Mouse (Mus musculus) hematopoietic stem cell, adult 5-6 weeks (primary cell): ENCODE measurements around the gene Tmem132c. TPM values are rescaled to one million over a fixed set of nuclear protein-coding genes. Genes with fewer than 3 reads are reported as not detected.

Experiments used
- ATAC-seq, 2 experiments: fragments of 125-278 bp in 1 of 2; replicated peaks in 1 of 2; 2 replicates each; pipeline ENCODE4 v1.8.0; 2016 to 2017; ENCODE audit warnings: inconsistent platforms in 2 of 2, mild to moderate bottlenecking in 2 of 2, moderate number of reproducible peaks in 2 of 2, low read depth in 1 of 2, moderate TSS enrichment in 1 of 2; ENCODE audit not compliant: low FRiP score in 2 of 2, poor library complexity in 2 of 2, severe bottlenecking in 2 of 2, insufficient read depth in 1 of 2, low TSS enrichment in 1 of 2
- total RNA-seq: library from RNA; stranded (forward); fragments of 172-1452, 232-1000 nt; gene quantifications from 2 replicates; pipeline ENCODE4 v1.2.3, GENCODE M21; 2017

Tmem132c gene
- total RNA-seq, 1 experiment from 2014 or later, result not detected

DNA sequence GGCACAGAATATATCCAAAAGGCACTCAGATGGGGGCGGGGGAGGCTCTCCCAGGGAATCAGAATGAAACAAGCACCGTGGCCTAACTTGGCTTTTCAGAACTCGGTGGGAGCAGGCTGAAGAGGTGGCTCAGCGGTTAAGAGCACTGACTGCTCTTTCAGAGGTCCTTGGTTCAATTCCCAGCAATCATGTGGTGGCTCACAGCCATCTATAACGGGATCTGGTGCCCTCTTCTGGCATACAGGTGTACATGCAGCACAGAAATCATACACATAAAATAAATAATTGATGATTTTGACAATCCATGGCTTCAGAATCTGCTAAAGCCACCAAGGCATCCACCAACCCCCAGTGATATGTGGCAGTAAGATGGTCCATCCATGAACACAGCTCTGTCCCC is 20.5 kb downstream of the Tmem132c start:
- no peak for ATAC-seq

DNA sequence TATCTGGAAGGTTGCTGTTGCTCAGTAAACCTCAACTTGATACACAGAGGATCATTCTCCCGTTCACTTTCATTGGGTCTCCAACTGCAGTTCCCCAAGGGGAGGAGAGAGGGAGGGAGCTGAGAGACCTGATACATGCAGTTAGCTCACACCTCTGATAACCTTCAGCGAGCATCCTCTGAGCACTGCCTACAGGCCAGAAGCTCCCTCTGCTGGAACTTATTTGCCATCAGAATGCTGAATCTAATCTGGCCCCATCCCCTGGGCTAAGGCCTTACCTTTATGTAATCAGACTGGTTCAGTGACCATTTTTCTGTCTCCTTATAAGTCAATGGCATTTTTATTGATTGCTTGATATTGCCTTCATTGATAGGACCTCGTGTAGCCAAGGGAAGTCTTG is 29.5 kb downstream of the Tmem132c start:
- no peak for ATAC-seq

DNA sequence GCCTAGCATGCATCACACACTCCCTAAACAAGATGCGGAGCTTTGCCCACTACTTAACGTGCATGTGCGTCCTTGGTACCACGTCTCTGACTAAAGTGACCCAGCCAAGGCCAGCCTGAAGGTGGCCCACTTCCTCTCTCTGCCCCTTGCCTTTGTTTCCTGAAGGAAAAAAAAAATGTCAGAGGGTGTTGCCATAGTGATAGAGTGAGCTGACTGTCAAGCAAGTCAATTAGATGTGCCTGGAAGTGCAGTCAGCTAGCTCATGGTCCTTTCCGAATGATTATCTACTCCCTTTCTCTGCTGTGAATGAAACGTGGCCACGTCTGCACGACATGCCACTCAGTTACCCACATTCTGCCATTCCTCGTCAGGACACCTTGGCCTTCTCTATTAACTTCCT is 37.9 kb downstream of the Tmem132c start:
- ATAC-seq, result no peak

DNA sequence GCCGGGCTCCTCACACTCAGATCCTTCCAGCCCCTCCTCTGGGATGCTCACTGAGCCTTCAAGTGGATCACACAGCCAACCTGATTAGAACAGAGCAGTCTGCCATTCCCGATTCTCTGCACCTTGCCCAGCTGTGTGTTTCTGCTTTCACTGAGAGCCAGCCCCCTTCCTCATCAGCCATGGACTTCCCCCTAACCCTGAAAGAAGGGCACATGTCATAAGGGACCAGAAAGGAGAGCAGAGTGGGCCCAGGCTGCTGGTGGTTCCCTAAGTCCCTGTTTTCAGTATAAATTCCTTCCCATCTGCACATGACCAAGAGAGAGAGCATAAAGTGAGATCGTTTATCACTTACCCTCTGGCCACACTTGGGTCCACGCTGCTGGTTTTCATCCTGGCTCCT is 39.6 kb downstream of the Tmem132c start:
- ATAC-seq, result no peak

DNA sequence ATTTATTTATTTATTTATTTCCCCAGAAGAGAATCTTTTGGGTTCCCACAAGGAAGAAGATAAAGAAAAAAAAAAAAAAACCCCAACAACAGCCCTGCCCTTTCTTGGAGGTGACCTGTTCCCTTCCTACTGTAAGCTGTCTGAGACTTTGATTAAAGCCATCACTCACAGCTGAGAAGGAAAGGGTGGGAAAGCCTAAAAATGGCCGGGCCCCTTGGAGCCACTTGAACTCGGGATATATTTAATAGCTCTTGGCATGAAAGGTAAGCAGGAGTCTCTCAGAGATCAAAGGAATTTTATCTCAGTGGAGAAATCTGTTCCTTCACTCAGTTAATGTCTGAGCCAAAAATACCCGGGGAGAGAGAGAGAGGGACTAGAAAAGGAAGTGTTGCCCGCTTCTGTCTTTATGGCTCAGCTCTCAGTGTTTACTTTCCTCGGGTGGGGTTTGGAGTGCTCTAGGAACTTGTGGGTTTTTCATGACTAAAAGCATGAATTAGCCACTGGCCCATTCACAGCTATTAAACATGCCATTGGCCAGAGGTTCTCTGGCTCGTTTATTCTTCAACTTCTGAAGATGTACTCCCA is 41.0 kb downstream of the Tmem132c start:
- ATAC-seq, result no peak

DNA sequence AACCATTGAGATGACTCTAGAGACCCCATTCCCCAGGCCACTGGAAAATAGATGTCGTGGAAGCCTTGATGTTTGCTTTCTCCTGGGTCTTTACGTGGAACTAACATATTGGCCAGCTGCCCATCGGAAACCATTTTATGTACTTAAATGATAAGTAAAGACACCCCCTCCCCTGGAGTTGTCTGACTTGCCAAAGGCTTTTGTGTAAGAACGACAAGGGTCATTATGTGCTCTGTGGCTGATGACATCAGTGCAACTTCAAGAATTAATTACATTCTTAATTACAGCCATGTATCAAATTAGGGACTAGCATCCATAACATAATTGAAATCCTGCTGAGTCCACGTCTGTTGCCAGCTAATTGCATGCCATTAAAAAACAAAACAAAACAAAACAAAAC is 45.3 kb downstream of the Tmem132c start:
- ATAC-seq, result no peak

DNA sequence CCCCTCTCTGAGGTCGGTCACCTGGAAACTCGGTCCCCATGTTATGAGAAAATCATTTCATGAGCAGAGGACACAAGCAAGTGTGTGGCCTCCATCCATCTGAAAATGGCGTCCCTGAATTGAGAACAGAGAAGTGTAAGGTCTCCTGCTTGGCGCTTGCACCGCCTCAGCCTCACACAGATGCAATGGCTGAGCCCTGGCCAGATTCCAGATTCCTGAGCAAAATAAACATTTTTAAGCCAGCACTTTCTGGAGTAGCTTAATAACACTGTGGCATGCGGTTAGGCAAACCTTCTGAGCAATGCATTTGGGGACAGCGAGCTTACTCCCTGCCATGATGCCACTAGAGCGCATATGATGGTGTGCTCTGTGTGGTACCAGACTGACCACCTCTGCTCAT is 48.1 kb downstream of the Tmem132c start:
- ATAC-seq, result no peak

DNA sequence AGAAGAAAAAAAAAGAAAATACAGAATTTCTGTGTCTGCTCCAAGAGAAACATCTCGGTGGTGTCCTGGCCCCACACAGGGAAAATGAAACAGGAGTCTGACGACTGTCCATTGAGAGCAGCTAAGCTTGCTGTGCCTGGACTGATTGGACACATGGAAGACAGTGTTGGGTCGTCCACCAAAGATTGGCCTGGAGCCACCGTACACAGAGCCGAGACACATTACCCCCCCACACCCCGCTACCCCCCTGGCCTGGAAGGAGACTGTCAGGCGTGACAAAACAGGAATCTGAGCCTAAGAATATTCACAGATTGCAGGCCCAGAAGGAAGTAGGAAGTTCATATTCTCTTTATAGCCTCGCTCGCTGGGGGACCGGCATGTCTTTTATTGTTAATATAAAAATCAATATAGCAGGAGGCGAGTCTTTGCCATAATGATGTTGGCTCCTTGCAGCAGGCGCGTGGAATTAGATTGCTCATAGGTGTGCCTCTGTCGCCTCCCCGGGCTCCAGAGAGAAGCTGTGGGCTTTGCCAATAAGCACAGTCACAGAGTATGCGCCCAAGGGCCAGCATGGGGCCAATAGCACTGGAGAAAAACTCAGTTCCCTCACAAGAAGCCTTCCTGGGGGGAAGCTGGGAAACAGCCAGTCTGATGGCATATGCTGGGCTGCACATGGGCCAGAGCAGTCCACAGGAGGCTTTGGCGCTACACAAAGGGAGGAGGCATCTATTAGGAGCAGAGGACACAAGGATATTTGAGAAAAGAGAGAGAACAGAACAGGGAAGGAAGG is 49.0 kb downstream of the Tmem132c start:
- no peak for ATAC-seq

DNA sequence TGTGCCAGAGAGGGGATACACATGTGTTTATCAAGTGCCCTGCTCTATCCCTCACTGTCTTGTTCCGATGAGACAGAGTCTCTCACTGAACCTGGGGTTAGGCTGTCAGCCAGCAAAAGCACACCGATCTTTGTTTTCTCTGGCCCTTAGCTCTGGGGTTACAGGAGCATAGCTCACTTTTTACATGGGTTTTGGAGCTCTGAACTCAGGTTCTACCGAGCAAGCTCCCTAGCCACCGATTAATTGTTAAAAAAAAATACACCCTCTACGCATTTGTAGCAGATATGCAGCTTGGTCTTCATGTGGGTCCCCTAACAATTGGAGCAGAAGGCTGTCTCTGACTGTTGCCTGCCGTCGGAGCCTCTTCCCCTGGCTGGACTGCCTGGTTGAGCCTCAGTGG is 50.0 kb downstream of the Tmem132c start:
- no peak for ATAC-seq

DNA sequence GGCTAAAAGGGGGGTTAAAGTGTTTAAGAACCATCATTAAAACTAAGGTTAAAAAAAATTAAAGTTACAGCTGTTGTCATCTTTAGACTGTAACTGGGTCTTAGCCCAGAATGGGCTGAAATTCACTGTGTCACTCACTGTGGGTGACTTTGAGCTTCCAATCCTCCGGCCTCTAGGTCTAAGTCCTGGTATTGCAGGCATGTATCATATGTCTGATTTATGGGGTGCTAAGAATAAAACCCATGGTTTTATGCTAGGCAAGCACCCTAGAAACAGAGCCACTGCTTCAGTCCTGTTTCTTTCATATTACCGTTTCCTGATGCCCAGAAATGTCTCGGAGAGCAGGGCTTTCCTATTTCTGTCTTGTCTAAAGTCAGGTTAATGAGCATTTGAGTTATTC is 52.1 kb downstream of the Tmem132c start:
- ATAC-seq, result no peak

DNA sequence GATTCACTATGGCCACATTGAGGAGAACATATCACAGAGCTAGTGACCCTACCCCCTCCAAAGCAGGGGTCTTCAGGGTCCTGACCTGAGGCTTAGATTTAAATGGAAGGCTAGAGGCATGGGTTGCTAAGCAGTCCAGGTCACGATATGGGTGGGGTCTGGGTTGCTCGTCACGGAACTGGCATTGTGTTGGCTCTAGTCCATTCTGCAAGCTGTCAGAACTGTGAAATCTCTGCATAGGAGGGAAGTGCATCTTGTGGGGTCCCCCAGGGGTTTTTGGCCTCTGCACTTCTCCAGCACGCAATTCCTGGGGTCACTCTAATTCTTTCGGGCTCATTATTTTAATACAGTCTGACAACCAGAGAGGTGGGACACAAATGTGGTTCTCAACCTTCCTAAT is 55.9 kb downstream of the Tmem132c start:
- ATAC-seq, result no peak

DNA sequence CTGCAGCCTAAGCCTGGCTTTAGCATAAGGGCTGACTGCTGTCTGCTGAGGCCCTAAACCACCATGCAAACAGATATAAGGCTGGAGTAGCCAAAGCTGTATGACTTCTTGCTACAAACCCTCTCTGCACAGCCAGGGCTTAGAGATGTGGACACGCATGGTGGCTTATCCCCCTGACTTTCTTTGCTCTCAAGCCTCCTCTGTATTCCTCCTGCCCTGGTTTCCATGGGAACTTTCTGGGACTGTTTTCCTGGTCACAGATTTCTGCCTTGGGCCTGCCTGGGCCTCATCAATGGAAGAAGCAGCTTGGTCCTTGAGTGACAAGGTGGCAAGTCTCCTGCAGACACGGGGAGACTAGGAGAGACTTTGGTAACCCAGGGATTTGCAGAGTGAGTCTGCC is 56.5 kb downstream of the Tmem132c start:
- no peak for ATAC-seq

DNA sequence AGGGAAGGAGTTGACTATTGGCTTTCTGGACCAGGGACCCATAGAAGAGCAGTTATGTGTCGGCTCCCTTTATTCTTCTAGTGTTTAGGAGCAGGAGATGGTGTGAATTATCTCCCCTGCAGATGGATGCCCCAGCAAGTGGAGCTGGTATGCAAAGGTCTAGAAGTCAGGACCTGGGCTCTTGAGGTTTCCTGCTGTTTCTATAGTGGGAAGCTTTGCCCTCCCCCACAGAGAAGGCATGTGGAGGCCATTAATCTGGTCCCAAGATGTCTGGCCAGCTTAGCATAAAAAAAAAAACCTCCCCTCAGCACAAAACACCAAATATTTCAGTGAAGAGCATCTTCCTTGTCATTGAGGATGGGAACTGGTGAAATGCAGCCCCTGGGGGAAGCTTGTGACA is 57.4 kb downstream of the Tmem132c start:
- ATAC-seq, result no peak

DNA sequence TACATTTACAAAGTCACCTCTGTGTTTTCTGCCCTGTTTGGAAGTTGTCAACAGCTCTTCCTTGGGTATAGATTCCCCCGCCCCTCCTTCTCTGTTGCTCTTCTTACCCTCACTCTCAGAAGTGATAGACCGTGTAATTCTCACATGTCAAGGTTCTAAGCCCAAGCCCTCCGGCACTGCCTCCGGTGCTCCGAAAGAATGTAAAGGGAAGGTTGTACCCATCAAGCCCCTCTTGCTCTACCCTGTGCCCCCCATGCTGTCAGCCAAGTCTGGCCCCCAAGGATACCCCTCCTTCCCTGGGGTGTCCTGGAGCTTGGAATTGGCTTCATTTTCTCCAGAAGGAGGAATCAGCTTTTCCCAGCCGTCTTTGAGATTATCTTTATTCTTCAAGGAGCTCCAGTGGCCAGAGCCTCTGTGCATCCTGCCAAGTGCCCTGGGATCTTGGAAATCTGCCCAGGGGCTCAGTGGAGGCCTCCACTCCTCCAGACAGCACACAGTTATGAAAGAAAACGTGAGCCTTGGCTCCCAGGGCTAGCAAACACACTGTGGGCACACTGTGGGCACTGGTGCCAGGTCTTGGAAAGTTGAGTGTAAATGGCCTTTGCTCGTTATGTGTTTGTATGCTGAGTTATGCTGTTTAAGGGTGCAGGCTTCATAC is 59.1 kb downstream of the Tmem132c start:
- ATAC-seq, result no peak

DNA sequence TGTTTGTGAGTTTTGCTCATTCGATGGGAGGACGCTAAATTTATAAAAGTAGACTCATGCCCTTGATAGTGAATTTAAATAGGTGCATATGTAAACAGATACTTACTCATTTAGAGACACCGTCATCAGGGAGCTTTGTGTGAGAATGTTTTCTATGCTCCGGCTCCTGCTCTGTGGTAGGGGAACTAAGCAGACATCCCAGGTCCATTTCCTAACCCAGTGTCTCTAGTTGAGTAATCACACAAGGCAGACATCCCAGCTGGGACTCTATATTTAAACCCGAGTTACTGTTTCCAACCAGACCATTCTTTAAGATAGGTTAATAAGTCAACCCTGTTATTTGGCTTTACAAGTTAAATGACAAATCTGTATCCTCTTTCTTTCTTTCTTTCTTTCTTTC is 63.7 kb downstream of the Tmem132c start:
- no peak for ATAC-seq

DNA sequence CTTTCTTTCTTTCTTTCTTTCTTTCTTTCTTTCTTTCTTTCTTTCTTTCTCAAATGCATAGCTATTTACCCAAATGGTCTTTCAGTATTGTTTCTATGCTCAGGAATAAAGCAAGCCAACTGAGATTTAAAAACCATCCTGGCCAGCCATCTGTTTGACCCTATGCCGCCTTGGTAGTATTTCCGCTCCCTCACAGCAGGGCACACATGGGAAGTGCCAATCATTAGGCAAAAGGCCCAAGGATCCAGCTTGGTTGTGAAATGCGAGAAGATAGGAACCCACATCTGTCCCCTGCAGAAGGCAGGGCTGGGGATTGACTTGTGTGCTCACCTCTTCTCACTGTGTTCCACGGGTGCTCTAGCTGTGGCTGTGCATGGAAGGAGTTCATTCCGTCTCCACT is 64.1 kb downstream of the Tmem132c start:
- no peak for ATAC-seq

DNA sequence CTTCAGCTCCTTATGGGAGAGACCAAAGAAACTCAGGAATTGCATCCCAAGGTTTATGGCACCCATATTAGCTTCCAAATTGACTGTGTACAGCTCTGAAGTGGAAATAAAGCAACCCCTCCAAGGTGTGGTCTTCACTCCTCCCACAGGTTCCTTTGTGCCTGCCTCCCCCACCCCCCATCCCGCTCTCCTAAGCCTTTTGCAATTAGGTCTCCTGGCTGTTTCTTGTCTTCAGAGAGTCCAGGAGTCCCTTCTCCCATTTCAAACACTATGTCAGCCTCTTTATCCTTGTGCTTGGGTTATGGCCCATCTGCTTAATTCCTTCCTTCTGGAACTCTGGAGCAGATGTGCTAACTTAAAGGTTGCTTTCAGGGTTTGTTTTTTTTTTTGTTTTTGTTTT is 65.1 kb downstream of the Tmem132c start:
- no peak for ATAC-seq

DNA sequence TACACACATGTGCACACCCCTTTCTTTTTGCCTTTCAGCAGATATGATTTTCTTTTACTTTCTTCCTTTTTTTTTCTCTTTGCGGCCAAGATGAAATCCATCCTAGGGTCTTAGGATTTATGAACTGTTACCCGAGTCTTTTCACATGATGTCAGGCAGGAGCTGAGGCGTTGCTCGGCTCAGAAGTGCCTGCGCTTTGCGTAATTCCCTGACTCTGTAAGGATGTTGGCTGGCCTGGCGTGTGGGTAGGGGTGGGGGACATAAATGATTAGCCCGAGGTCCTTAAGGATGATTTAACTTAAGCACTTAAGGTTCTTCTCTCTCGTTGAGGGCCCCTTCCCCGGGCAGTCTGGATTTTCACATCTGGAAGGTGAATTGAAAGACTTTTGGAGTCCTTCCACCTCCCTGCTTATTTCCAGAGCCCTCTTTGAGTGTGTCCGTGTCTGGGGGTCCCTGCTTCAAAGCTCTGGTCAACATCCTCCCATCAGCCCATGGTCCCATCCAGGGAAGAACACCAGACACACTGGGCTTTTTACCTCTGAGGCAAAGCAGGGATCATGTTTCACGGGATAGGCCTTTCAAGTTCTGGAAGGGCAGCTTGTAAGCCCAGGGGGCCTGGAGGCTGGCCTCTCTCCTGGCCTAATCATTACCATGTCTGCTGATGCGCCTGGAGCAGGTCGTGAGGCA is 68.9 kb downstream of the Tmem132c start:
- no peak for ATAC-seq
